Mouse (Mus musculus) heart, postnatal 25 days (tissue): ENCODE results near the gene Fam81b. TPM values are rescaled to one million over a fixed set of nuclear protein-coding genes. Genes with fewer than 3 reads are reported as not detected.
"Not testable (repeated sequence)": the region's sequence is repeated elsewhere in the genome, so short reads cannot be mapped to it uniquely, and the experiment has no call there.

Experiments
- DNase-seq: peaks from one replicate; pipeline ENCODE4 v3.0.0; 2022; ENCODE audit warnings: low spot score
- intact Hi-C: fragments of 180-260 bp; cut with DNase I; formaldehyde crosslinking; loops from one replicate; pipeline ENCODE4 v1.15.1; 2025
- total RNA-seq, 2 experiments: library from RNA; stranded (reverse); gene quantifications; 2 replicates each; pipeline ENCODE4 v1.2.3; 2021

Gene Fam81b
- total RNA-seq = not detected

GRCm38 (mm10) chr13:76304637-76305122 lies at the start of gene Fam81b:
Gene Fam81b, minus strand, starts transcription at chr13:76305072.
- intact Hi-C loops = loop anchor here (10.0 kb wide), 1 partner anchor 90 kb away; no protein-coding TSS in a partner anchor

DNA sequence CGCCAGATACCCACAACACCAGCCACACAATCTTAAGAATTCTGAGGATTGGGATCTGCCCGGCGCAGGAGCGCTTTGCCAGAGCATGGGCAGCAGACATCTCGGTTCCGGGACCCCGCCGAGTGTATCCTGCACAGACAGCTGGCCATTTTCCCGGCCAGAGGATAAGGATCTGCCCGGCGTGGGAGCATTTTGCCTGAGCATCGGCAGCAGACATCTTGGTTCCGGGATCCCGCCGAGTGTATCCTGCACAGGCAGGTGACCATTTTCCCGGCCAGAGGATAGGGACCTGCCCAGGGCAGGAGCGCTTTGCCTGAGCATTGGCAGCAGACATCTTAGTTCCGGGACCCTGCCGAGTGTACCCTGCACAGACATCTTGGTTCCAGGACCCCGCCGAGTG lies 41.1 kb upstream of the Fam81b start:
- intact Hi-C loops, DNase-seq: not testable (repeated sequence)

More at GRCm38 (mm10) chr13:76304637-76305122, at the start of gene Fam81b:
- DNase-seq = no peak

- intact Hi-C loops = no loop called here
These were observed 13.8 kb upstream of the Fam81b start for GRCm38 (mm10) chr13:76318635-76319034.

GRCm38 (mm10) chr13:76311580-76311979 lies 6.7 kb upstream of the Fam81b start:
- no peak for DNase-seq
- intact Hi-C loops = no loop called here

More at GRCm38 (mm10) chr13:76318635-76319034, 13.8 kb upstream of the Fam81b start:
- no peak for DNase-seq

- intact Hi-C loops = loop anchor here (10.0 kb wide), 1 partner anchor 94 kb away; no protein-coding TSS in a partner anchor
- no peak for DNase-seq
These were observed 3.9 kb upstream of the Fam81b start for GRCm38 (mm10) chr13:76308811-76309210.

GRCm38 (mm10) chr13:76305655-76306365 lies 938 bp upstream of the Fam81b start:
- no peak for DNase-seq
- intact Hi-C loops = loop anchor here (10.0 kb wide), 1 partner anchor 91 kb away; no protein-coding TSS in a partner anchor

DNA sequence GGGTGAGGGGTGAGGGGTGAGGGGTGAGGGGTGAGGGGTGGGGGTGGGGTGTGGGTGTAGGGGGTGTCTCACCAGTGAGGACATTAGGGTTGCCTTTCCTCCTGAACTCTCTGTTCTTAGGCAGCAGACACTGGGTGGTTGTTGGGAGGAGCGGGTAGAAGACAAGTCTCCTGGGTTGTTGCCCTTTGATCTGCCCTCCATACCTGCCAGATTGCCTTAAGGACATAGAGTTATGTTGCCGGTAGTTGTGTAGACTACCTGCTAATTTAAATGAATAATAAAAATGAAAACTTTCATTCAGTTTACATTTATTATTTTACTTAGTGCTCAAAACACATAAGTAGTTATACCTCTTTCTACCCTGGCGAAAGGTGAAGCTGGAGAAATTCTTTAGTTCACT lies 369 bp upstream of the Fam81b start:
- intact Hi-C loops = loop anchor here (10.0 kb wide), 1 partner anchor 90 kb away; no protein-coding TSS in a partner anchor

GRCm38 (mm10) chr13:76304201-76304600 lies 671 bp downstream of the Fam81b start:
- no peak for DNase-seq
- intact Hi-C loops = loop anchor here (10.0 kb wide), 1 partner anchor 89 kb away; no protein-coding TSS in a partner anchor

More for the DNA sequence above, 369 bp upstream of the Fam81b start:
- no peak for DNase-seq

GRCm38 (mm10) chr13:76303160-76303559 lies 1.7 kb downstream of the Fam81b start:
- intact Hi-C loops = loop anchor here (10.0 kb wide), 1 partner anchor 88 kb away; no protein-coding TSS in a partner anchor
- DNase-seq = no peak

GRCm38 (mm10) chr13:76302056-76302455 lies 2.8 kb downstream of the Fam81b start:
- no peak for DNase-seq
- intact Hi-C loops = loop anchor here (10.0 kb wide), 1 partner anchor 87 kb away; no protein-coding TSS in a partner anchor

DNA sequence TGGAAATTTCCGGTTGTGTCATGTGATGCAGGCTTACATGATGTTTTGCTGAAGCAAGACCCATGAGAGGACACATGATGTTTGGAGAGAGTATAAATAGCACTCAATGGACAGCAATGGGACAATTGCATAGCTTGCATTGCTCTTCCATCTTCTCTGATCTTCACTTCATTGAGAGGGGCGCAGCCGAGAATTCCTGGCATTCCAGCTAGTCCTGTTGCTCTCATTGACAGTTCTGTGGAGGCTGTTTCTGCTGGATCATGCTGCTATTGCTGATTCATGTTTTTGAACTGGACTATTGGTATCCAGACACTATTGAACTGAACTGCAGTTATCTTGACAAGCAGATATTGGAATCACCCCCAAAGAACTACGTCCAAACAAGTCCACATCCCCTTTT lies 12.8 kb downstream of the Fam81b start:
- intact Hi-C loops = no loop called here
- DNase-seq = no peak

DNA sequence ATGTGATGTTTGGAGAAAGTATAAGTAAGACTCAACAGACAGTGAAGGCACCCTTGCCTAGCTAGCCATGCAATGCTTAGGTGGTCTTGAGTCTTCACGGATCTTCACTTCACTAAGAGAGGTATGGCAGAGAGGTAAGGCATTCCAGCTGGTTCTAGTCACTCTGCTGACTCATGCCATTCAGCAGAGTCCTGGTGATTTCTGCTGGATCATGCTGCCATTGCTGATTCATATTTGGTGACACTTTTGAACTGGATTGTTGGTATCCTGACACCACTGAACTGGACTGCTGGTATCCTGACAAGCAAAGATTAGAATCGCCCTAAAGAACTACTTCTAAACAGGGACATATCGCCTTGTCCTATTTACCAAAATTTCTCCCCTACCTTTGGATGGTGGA lies 20.3 kb downstream of the Fam81b start:
- intact Hi-C loops = no loop called here
- no peak for DNase-seq

GRCm38 (mm10) chr13:76264361-76265026 lies 40.4 kb downstream of the Fam81b start:
- no peak for DNase-seq
- intact Hi-C loops = no loop called here

DNA sequence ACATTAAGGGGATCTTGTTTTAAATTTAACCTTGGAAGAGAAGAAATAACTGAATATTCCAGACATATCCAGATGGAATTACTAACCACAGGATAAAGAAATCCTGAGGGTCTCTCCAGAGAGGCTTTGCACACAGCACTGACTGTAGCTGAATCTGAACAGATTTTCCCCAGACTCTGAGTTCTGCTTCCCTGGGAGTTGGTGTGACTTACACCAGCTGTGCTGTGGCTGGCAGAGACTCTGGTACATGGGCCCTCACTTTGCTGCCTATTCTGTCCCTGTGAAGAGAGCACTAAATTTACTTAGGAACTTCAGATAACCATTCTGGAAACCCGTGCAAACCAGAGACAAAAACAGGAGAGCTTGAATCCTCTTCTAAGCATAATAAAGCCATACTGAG lies 46.1 kb downstream of the Fam81b start:
- intact Hi-C loops = no loop called here
- no peak for DNase-seq

- DNase-seq = no peak
These were observed 48.5 kb downstream of the Fam81b start for GRCm38 (mm10) chr13:76256350-76256749.

DNA sequence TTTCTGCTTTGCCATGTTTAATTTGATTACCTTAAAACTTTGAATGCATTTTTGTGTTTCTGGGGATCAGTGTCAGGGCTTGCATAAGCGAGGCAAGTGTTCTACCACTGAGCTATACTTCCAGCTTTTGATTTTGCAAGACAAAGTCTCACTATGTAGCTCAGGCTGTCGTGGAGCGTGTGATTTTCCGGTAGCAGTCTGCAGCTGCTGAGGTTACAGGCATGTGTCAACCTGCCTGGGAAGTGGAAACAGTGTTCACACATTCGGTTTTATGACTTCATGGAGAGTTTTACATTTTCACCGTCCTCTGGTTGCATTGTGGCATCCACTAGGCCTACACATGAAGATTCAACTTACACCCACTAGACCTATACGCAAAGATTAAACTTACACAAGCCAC lies 54.8 kb downstream of the Fam81b start:
- no peak for DNase-seq
- intact Hi-C loops = no loop called here

More at GRCm38 (mm10) chr13:76256350-76256749, 48.5 kb downstream of the Fam81b start:
- intact Hi-C loops = no loop called here

- DNase-seq = no peak
- intact Hi-C loops = no loop called here
These were observed 55.8 kb downstream of the Fam81b start for GRCm38 (mm10) chr13:76249066-76249465.

DNA sequence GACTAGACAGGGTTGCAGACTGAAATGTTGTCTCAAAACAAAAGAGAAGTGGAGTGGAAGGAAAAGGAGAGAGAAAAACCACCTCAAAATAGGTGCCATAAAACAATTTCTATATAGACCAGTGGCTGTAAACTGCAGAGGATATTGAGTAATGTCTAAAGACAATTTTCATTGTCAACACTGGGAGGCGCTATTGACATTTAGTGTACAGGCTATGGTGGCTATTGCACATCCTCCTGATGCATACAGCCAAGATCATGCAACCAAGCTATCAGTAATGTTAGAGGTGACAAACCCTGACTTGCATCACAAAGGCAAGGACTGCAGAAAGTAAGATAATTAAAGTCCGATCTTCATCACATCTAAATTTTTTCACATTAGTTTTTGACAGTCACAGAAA lies 89.5 kb downstream of the Fam81b start:
- intact Hi-C loops = loop anchor here (10.0 kb wide), 1 partner anchor 89 kb away; the partner anchor contains the start of gene Fam81b
- DNase-seq = no peak

GRCm38 (mm10) chr13:76214928-76215327 lies 89.9 kb downstream of the Fam81b start:
- intact Hi-C loops = loop anchor here (10.0 kb wide), 1 partner anchor 90 kb away; the partner anchor contains the start of gene Fam81b
- DNase-seq = no peak

DNA sequence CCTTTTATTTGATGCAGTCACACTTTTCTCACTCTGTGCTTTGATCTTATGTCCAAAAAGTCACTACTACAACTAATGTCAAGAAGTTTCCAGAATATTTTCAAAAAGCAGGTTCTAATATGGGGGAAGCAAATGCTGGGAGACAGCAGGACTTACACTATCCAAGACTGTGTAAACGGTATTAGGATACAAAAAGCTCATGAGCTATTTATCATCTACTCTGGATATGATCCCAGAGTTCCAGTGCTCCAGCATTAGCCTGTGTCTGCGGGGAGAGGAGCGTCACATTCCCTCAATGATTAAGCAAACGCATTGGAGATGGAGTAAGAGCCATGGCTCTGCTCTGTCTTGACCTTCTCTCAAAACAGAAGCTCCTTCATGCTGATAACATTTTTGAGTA lies 104.9 kb downstream of the Fam81b start:
- DNase-seq = no peak
- intact Hi-C loops = no loop called here
